In genomic region chr9:90434902-90435301, GRCm38 (mm10) we compare ENCODE assay signal across 23 mouse cellular contexts.
"Had no signal": no experiment of that assay in that cellular context is flagged by ENCODE, and none has a peak within 500 bp of the region (broad histone marks: within the 10 kb centered on the region; RNA-seq: fewer than 3 reads in every experiment).

No protein-coding gene starts in this region.

- H3K9ac ChIP-seq: heart, embryonic 13.5 days; heart, embryonic 15.5 days; hindbrain, embryonic 13.5 days; hindbrain, embryonic 15.5 days; limb, embryonic 12.5 days; liver, embryonic 13.5 days had no signal

- H3K9me3 ChIP-seq: heart, embryonic 13.5 days; heart, embryonic 15.5 days; hindbrain, embryonic 13.5 days; hindbrain, embryonic 15.5 days; limb, embryonic 10.5 days; limb, embryonic 12.5 days; liver, embryonic 13.5 days had no signal

- DNase-seq: gastrocnemius, postnatal 14 days; gastrocnemius, postnatal 36 days; heart, adult 11 months; heart, adult 2 months; heart, postnatal 14 days; heart, postnatal 36 days; kidney, adult 11 months; kidney, adult 2 months; kidney, adult 9 months; kidney, postnatal 10 days; kidney, postnatal 36 days; layer of hippocampus, adult 9-11 months; layer of hippocampus, postnatal 36 days; liver, embryonic 13.5 days had no signal

- ATAC-seq: hindbrain, postnatal 0 days; intestine, embryonic 16.5 days had no signal

- H3K27me3 ChIP-seq: heart, embryonic 13.5 days; heart, embryonic 15.5 days; hindbrain, embryonic 13.5 days; hindbrain, embryonic 15.5 days; limb, embryonic 12.5 days; liver, embryonic 13.5 days had no signal

- H3K4me1 ChIP-seq: heart, embryonic 15.5 days; hindbrain, embryonic 13.5 days; hindbrain, embryonic 15.5 days; limb, embryonic 10.5 days; limb, embryonic 12.5 days; liver, embryonic 13.5 days had no signal

- H3K36me3 ChIP-seq: heart, embryonic 13.5 days; heart, embryonic 15.5 days; hindbrain, embryonic 13.5 days; hindbrain, embryonic 15.5 days; limb, embryonic 10.5 days; limb, embryonic 12.5 days; liver, embryonic 13.5 days had no signal

- H3K4me3 ChIP-seq: heart, adult 2 months; heart, embryonic 13.5 days; heart, embryonic 15.5 days; hindbrain, embryonic 13.5 days; hindbrain, embryonic 15.5 days; limb, embryonic 10.5 days; limb, embryonic 12.5 days; liver, embryonic 13.5 days had no signal

- H3K27ac ChIP-seq: heart, adult 2 months; heart, embryonic 13.5 days; heart, embryonic 15.5 days; hindbrain, embryonic 13.5 days; hindbrain, embryonic 15.5 days; hindbrain, postnatal 0 days; limb, embryonic 10.5 days; limb, embryonic 12.5 days; liver, embryonic 13.5 days had no signal

- H3K4me2 ChIP-seq: heart, embryonic 11.5 days; heart, embryonic 13.5 days; heart, embryonic 15.5 days; hindbrain, embryonic 13.5 days; hindbrain, embryonic 15.5 days; limb, embryonic 12.5 days; liver, embryonic 13.5 days had no signal
